Comparison of ENCODE assay signal across 8 mouse cellular contexts in genomic region chr8:120498349-120498831, GRCm38 (mm10).
DNase-seq lines count a peak whose midpoint lies in the region; ATAC-seq lines count a peak whose summit lies in the region.

No protein-coding gene starts in this region.

- no peaks in the 10 kb centered on the region for H3K9me3 ChIP-seq in heart, embryonic 15.5 days (replicated peaks)
- no peaks in the 10 kb centered on the region for H3K9me3 ChIP-seq in hindbrain, embryonic 15.5 days
- no peaks in the 10 kb centered on the region for H3K9me3 ChIP-seq in midbrain, embryonic 15.5 days

- ATAC-seq in heart, embryonic 15.5 days (replicated peaks; ENCODE audit: insufficient number of reproducible peaks, insufficient read depth, low FRiP score, low read depth), result peak; percentile 61
- peak; percentile 46; the same call in 1 of the 2 replicates for ATAC-seq in common myeloid progenitor, adult 5-6 weeks (replicated peaks; ENCODE audit: low read depth, poor library complexity, severe bottlenecking)
- ATAC-seq in hindbrain, embryonic 15.5 days (ENCODE audit: low FRiP score, low read depth), result peak; percentile 24; the same call in 1 of the 2 replicates
- ATAC-seq in midbrain, embryonic 15.5 days (replicated peaks), result peak; percentile 9; the same call in 1 of the 2 replicates

- 7% methylated on average over 4 of the region's 4 CpGs for WGBS in heart, embryonic 15.5 days
- 26% methylated on average over 4 of the region's 4 CpGs for WGBS in hindbrain, embryonic 15.5 days
- 13% methylated on average over 4 of the region's 4 CpGs for WGBS in midbrain, embryonic 15.5 days

- peak overlapping the region; percentile 58 for H3K4me2 ChIP-seq in heart, embryonic 15.5 days
- H3K4me2 ChIP-seq in hindbrain, embryonic 15.5 days, result peak overlapping the region; percentile 33
- peak overlapping the region; percentile 36 for H3K4me2 ChIP-seq in midbrain, embryonic 15.5 days

- no peaks in the 10 kb centered on the region for H3K27me3 ChIP-seq in heart, embryonic 15.5 days
- no peaks in the 10 kb centered on the region for H3K27me3 ChIP-seq in hindbrain, embryonic 15.5 days
- H3K27me3 ChIP-seq in midbrain, embryonic 15.5 days (replicated peaks), result no peaks in the 10 kb centered on the region

- peak overlapping the region; percentile 6 for H3K9ac ChIP-seq in heart, embryonic 15.5 days
- H3K9ac ChIP-seq in hindbrain, embryonic 15.5 days, result no peak overlapping the region
- no peak overlapping the region for H3K9ac ChIP-seq in midbrain, embryonic 15.5 days

- DNase-seq in heart, adult 11 months, result no peak
- DNase-seq in layer of hippocampus, adult 9-10 months (ENCODE audit: low spot score), result no peak
- DNase-seq in kidney, adult 9 months, result no peak
- no peak for DNase-seq in cerebellum, adult 18-20 months

- H3K27ac ChIP-seq in heart, embryonic 15.5 days, result peak overlapping the region; percentile 82
- peak overlapping the region; percentile 27; the same call in 1 of the 2 replicates for H3K27ac ChIP-seq in hindbrain, embryonic 15.5 days (replicated peaks)
- H3K27ac ChIP-seq in midbrain, embryonic 15.5 days, result peak overlapping the region; percentile 74

- peaks cover 92% of the 10 kb centered on the region for H3K4me1 ChIP-seq in heart, embryonic 15.5 days (replicated peaks)
- peaks cover 83% of the 10 kb centered on the region for H3K4me1 ChIP-seq in hindbrain, embryonic 15.5 days (replicated peaks)
- peaks cover 92% of the 10 kb centered on the region for H3K4me1 ChIP-seq in midbrain, embryonic 15.5 days

- peak overlapping the region; percentile 17 for H3K4me3 ChIP-seq in heart, embryonic 15.5 days
- H3K4me3 ChIP-seq in hindbrain, embryonic 15.5 days, result no peak overlapping the region
- 0 out of 2 replicates have a peak overlapping the region, but pooled peaks have one; percentile 2 for H3K4me3 ChIP-seq in midbrain, embryonic 15.5 days

- H3K36me3 ChIP-seq in heart, embryonic 15.5 days, result no peaks in the 10 kb centered on the region
- no peaks in the 10 kb centered on the region for H3K36me3 ChIP-seq in hindbrain, embryonic 15.5 days
- H3K36me3 ChIP-seq in midbrain, embryonic 15.5 days (replicated peaks), result no peaks in the 10 kb centered on the region

Comparison
In these comparisons a context has a peak if more than half of its experiments do, and no peak if none do; other contexts are left out.
1. ATAC-seq: peak in every context shown above with its lines; median percentile 61 in heart, embryonic 15.5 days; 46 in common myeloid progenitor, adult 5-6 weeks; 24 in hindbrain, embryonic 15.5 days; 9 in midbrain, embryonic 15.5 days.
2. H3K27ac ChIP-seq: peak in every context shown above with its lines; median percentile 82 in heart, embryonic 15.5 days; 74 in midbrain, embryonic 15.5 days; 27 in hindbrain, embryonic 15.5 days.